Mouse (Mus musculus) right cerebral cortex, postnatal 4 days (tissue): Measurements from ENCODE around the gene AI467606.

Source experiments
- DNase-seq: peaks from one replicate; pipeline ENCODE4 v3.0.0-alpha.2; 2022

The AI467606 gene

GRCm38 (mm10) chr7:127096456-127096855 lies 5.3 kb downstream of the AI467606 start:
- no peak for DNase-seq

DNA sequence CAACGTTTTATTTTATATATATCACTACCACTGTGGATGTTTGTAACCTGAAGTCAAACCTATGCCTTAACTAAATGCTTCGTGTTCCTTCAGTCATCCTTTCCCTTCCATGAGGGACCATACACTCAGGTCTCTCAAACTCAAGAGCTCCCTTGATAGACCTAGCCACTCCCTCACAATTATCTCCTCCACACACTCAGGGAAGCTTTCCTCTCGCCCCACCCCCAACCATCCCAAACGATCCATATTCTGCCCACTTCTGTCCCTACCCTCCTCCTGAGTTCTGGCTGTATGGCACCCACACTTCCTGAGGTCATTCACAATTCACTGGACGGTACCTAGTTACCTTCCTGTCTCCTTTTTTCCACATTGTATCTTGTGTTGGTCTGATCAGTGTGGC lies 7.4 kb downstream of the AI467606 start:
- no peak for DNase-seq

- no peak for DNase-seq
Measured at GRCm38 (mm10) chr7:127098950-127099349, 7.8 kb downstream of the AI467606 start.

DNA sequence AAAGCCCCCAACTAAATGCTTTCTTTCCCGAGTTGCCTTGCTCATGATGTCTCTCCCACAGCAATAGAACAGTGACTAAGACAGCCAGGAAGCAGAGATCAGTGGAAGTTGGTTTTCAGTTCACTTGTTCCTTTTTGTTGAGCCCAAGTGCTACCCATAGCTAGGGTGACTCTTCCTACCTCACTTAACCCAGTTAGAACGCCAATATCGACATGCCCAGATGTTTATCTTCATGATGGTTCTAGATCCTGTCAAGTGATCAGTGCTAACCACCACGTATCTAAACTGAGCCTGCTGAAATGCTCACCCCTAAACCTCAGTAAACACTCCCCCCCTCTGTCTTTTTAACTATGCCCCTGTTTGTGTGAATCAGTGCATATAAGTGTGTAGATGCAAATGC lies 8.4 kb downstream of the AI467606 start:
- DNase-seq: no peak

- DNase-seq: no peak
Measured at GRCm38 (mm10) chr7:127101451-127102016, 10.4 kb downstream of the AI467606 start.

DNA sequence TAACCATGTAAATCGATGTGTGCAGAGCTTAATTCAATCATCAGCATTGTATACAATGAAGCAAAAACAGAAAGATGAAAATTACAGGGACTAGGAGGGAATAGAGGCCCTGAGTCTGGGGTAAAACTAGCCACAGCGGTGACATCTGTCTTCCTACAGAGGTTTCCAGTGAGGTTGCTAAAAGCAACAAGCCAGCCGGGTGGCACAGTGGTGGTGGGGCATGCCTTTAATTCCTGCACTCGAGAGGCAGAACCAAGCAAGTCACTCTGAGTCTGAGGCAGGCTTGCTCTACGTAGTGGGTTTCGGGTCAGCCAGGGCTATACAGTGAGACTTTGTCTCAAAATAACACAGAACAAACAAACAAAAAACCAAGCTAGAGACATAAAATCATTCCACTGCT lies 11.0 kb downstream of the AI467606 start:
- no peak for DNase-seq

DNA sequence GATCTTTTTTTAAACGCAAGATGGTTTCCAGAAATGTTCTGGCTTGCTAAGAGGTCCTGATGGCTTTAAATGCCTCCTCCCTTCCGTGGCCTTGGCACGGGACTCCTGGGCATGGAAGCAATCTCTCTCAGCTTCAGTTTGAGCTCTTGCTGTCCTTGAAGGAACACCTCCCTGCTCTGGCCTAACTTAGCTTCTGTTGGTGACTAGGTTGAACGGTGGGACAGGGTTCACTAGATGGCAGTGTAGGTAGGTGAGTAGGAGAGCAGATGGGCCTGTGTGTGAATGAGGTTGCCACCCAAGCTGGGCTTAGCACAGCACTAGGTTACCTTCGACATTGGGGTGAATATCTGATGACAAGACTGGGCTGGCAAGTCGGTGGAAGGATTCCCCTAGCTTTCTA lies 12.8 kb downstream of the AI467606 start:
- DNase-seq: no peak

DNA sequence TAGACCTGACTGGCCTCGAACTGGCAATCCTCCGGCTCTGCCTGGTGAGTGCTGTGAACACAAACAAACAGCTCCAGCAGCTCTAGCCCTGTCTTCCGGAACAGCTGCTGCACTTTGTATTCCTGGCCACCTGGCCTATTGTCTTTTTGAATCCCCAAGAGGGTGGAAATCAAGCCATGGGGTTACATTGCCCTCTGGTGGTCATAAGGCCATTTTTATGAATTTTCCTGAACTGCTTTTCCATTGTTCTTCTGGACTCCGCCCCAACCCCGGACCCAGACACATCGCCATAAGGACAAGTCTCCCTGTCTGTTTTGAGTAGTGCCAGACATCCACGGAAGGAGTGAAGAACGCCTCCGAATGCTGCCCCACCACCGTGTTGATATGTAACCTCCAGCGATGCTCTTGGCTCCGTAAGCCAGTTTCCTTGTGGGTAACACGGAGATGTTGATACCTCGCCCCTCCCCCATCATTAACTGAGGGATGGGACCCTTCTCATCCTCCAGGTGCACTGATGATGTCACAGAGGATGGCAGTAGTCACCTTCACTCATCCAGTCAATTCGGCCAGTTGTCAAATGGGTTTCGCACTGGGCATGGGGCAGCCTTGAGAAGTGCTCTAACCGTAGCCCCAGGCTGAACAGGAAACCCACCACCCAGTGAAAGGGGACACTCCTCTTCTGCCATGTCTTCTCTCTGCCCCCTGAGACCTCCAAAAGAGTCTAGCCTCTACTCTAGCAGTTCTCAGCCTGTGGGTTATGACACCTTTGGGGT lies 13.6 kb downstream of the AI467606 start:
- DNase-seq: peak; percentile 62

DNA sequence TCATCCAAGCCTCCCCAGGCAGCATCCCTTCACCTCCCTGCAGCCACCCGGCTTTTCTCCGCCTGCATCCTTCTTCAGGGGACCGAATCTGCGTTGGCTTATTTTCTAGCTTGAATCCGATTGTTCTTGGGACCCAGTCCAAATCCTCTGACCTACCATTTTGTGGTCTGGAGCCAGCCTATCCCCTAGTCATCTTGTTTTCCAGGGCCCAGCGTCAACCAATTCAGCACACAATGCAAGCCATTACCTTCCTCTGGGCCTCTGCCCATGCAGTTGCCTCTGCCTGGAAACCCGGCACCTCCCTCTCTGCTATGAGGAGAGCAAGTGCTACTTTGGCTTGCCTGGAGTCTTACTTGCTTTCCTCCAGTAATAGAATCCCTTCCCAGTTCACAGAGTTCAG lies 14.4 kb downstream of the AI467606 start:
- DNase-seq: no peak

- DNase-seq: peak; percentile 75
Measured at GRCm38 (mm10) chr7:127110239-127111007, 19.3 kb downstream of the AI467606 start.

DNA sequence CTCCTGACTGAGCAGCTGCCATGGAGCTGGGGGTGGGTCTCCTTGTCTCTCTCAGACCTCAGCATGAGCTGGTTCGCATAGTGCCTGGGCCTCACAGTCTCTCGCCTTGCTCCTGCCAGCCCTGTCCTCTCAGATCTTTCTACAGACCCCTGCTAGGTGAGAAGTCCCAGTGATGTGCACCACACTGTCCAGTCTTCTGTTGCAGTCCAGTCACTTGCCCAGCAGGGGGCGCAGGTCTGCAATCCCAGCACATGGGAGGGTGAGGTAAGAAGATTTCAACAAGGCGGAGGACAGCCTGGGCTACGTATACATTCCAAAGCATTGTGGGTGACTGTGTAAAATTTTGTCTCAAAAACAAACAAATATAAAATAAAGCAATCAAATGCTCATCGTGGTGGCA lies 20.3 kb downstream of the AI467606 start:
- peak; percentile 60 for DNase-seq

GRCm38 (mm10) chr7:127112251-127112841 lies 21.2 kb downstream of the AI467606 start:
- DNase-seq: no peak

DNA sequence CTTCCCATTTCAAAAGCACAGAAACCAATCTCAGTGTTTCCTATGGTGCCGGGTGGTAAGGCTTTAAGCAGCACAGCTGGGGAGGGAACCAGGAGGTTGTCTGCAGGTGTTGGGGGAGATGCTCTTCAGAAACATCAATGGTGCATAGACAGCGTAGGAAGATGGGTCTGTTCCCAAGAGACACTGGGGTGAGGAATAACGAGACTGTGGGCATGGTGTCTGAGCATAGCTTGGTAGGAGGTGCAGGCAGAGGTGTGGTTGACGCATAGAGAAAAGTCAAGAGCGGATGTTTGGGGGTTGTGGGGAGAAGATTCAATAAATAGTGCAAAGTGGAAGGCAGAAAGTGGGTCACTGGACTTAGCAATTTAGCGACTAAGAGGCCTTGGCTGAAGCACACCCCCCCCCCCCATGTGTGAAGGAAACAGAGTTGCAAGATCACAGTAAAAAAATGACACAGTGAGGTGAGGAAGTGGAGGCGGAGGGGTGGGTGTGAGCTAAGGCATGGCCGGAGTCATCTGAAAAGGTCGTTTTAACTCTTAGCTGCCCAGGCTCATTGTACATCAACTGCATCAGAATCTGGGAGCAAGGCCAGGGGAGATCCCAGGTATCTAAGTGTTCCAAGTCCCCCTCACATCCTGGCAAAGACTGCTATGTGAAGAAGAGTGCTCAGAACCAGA lies 21.9 kb downstream of the AI467606 start:
- no peak for DNase-seq

DNA sequence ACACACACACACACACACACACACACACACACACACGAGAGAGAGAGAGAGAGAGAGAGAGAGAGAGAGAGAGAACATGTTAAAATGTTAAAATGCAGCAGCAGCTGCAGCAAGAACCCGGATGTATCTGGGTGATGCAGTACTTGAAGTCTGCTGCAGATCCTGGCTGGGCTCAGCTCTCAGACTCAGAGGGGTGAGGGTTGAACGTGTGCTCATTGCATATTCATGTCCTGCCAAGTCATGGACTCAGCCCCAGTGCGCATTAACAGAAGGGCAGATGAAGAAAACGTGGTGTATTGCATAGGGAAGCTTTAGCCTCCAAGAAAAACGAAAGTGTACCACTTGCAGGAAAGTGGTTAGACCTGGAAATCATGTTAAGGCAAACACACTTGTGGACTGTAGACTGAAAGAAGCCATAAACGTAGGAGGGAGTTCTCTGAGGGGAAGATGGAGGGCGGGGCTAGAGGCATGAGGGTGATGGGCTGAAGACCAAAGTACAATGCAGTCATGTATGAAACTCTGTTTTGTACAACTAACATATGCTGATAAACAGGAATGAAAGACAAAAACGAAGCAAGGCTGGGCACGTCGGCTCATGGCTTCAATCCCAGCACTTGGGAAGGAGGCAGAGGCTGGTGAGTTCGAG lies 22.6 kb downstream of the AI467606 start:
- no peak for DNase-seq

- DNase-seq: no peak
Measured at GRCm38 (mm10) chr7:127114920-127115319, 23.8 kb downstream of the AI467606 start.

- DNase-seq: no peak
Measured at GRCm38 (mm10) chr7:127116331-127116935, 25.3 kb downstream of the AI467606 start.

GRCm38 (mm10) chr7:127117948-127118347 lies 26.8 kb downstream of the AI467606 start:
- DNase-seq: no peak

- no peak for DNase-seq
Measured at GRCm38 (mm10) chr7:127118671-127119445, 27.7 kb downstream of the AI467606 start.

DNA sequence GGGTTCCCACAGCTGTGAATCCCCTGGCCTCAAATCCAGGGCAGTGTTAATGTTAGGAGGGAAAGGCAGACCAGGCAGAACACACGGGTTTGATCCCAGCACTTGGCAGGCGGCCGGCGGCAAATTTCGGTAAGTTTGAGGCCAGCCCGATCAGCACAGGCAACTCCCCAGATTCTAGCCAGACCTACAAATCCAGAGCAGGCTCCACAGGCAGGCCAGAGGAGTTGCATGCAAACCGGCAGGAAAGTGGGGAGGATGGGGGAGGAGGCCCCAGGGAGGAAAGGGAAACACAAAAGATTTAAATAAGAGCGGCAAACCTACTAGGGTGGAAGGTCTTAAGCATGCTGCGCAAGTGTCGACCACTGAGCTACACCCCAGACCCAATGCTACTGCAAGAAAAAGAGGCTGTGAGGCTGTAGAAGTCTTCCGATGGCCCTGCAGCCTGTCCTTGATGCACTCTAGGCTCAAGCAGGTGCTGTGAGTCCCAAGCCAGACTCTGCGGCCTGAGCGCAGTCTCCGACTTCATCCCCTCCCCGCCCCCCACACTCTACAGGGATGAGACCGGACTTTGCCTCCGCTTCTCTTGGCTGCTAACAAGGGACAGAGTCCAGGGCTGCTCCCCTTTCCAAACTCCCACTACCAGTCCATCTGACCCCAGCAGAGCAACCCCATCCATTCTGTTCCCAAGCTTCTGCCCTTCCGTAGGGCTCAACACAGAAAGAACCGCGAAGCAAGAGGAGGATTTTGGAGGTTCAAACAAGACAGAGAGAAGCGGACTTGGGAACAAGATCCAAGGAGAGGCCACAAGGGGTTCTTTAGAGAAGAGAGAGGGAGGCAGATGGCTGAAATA lies 30.1 kb downstream of the AI467606 start:
- DNase-seq: no peak

GRCm38 (mm10) chr7:127121911-127122270 lies 30.7 kb downstream of the AI467606 start, which contains the start of gene Qprt:
TSS of gene Qprt (minus strand) at chr7:127122226.
- DNase-seq: no peak
